Mouse (Mus musculus) bone marrow, adult 2 months (tissue): ENCODE measurements at regions not wholly inside any gene's neighbourhood (a gene's known extent, or its start where the extent isn't known, plus 50 kb on each side); places are given as distances from the start of the nearest gene placed in this dataset.

Source experiments
- H3K27ac ChIP-seq: fragments of 200-500 bp; 2 replicates; pipeline ENCODE4 v1.5.1; 2012; ENCODE audit warnings: low read depth, mild to moderate bottlenecking, control low read depth, inconsistent platforms, low read length; ENCODE audit not compliant: control insufficient read depth, poor library complexity, insufficient read depth
- H3K4me1 ChIP-seq: fragments of 200-500 bp; 2 replicates; pipeline ENCODE4 v1.6.1; 2011; ENCODE audit warnings: low read length; ENCODE audit not compliant: control insufficient read depth, insufficient read depth
- H3K4me3 ChIP-seq: fragments of 200-500 bp; replicated peaks from 2 replicates; pipeline ENCODE3; 2011; ENCODE audit warnings: mild to moderate bottlenecking, low read depth, low read length, control low read depth; ENCODE audit not compliant: control insufficient read depth
- CTCF ChIP-seq: fragments of 200-500 bp; IDR thresholded peaks from 2 replicates; pipeline ENCODE4 v1.5.1; 2011; ENCODE audit warnings: low read length, control low read depth; ENCODE audit not compliant: control insufficient read depth, insufficient read depth
- POLR2A ChIP-seq: fragments of 200-500 bp; IDR thresholded peaks from 2 replicates; pipeline ENCODE4 v1.6.1; 2011; ENCODE audit warnings: low read depth, mild to moderate bottlenecking, control low read depth, low read length, borderline replicate concordance; ENCODE audit not compliant: control insufficient read depth
- WGBS: fragments of 180-500 bp; shearing (Covaris S2); methylation state at CpG from one replicate; pipeline ENCODE4 v1.1.7; 2018; 5-methylcytosine and 5-hydroxymethylcytosine counted together

DNA sequence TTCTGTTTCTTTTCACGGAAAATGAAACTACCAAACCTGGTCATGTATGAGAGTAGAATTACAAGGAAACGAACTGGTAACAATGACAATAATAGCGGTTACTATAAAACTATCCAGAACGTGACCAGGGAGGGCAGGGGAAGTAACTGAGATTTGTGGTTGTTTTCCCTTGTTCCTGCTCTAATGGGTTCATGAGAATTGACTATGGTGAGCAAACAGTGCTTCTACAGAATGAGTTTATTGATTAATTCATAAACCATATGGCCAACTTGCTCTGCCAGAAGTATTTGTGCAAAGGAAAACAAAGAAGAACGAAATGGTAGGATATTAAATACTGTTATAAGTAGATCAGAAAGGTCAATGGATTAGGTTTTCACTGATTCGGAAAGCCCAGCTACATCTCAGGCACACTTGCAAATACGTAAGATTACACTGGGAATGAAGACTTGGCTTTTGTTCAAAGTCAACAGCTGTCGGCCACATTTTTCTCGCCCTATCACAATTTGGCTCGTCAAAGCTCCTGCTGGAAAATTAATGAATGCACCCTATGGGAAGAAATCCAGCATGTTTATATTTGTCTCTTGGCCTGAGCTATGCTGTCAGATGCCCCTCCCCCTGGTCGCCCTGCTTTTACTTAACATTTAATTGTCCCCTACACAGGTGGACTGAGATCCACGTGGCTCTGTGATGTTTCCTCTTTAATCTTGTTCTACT is 73.6 kb upstream of the Tent5a start:
- TF ChIP-seq POLR2A (no peak), CTCF (no peak)

DNA sequence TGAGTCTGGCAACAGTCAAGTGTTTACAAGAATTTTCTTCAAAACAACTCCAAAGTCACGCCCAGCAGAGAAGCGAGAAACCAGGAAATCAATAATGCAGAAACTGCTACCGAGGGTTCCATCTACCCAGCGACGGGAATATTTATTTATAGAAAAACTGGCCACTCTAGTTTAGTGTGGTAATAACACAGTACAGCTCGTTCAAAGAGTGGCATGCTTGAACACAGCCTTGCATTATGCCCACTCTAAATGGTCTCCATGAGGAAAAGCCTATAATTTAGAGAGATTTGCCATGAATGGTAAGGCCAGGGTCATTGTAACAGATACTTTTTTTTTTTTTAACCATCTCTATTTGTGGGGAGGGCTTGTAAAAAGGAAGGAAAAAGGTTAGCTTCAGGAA is 67.8 kb upstream of the Tent5a start:
- no peak for TF ChIP-seq POLR2A
- no peak for TF ChIP-seq CTCF
- no peak overlapping the region for H3K4me3 ChIP-seq
- no peaks in the 10 kb centered on the region for H3K4me1 ChIP-seq
- no peak overlapping the region for H3K27ac ChIP-seq
- 38% methylated on average over 6 of the region's 6 CpGs for WGBS

More for the DNA sequence above, 73.6 kb upstream of the Tent5a start:
- Histone ChIP-seq H3K4me3 (no peak overlapping the region), H3K4me1 (no peaks in the 10 kb centered on the region), H3K27ac (no peak overlapping the region)
- WGBS = 68% methylated on average over 12 of the region's 12 CpGs

DNA sequence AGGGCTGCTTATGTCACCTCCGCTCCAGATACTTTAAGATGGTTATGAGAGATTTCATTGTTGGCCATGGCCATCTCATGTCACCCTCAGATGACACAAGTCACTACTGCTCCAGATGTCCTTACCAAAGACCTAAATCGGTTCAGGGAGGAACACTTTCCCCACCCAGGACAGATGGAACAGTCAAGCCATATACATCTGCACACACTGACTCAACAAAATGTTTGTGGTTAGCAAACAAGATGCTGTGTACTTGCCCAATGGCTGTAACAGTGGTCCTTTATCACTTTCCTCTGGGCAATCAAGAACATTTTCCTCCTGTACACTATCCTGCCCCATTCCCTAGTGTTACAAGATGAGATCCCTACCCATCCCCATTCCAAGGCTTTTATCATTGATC is 64.1 kb upstream of the Tent5a start:
- no peak overlapping the region for H3K27ac ChIP-seq
- TF ChIP-seq POLR2A (no peak), CTCF (no peak)
- no peaks in the 10 kb centered on the region for H3K4me1 ChIP-seq
- no peak overlapping the region for H3K4me3 ChIP-seq
- WGBS = 53% methylated on average over 2 of the region's 2 CpGs

- Histone ChIP-seq H3K4me3 (no peak overlapping the region), H3K27ac (no peak overlapping the region), H3K4me1 (no peaks in the 10 kb centered on the region)
- WGBS = 37% methylated on average over 7 of the region's 7 CpGs
- no peak for TF ChIP-seq POLR2A
- TF ChIP-seq CTCF = no peak
Observed at GRCm38 (mm10) chr9:85388775-85389393, 61.7 kb upstream of the Tent5a start.

- Histone ChIP-seq H3K4me1 (no peaks in the 10 kb centered on the region), H3K27ac (no peak overlapping the region), H3K4me3 (no peak overlapping the region)
- 87% methylated on average over 2 of the region's 2 CpGs for WGBS
- TF ChIP-seq CTCF (no peak), POLR2A (no peak)
Observed at GRCm38 (mm10) chr9:85382413-85382812, 55.3 kb upstream of the Tent5a start.

DNA sequence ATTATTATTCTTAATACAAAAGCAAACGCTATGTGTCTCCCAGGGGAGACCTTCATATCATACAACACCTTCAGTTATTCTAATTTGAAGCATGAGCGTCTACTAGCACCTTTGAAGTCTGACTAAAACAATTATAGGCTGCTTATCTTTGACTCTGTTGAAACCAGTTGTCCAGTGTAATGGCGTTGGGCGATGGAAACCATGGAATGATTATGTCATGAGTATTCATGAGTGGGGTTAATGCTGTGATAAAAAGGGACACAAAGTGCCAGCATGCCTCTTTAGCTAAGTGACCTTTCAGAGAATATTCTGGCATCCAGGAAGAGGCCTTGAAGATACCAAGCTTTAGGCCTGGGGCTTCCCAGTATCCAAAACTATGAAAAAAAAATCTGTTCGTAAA is 53.6 kb upstream of the Tent5a start:
- Histone ChIP-seq H3K4me1 (no peaks in the 10 kb centered on the region), H3K27ac (no peak overlapping the region), H3K4me3 (no peak overlapping the region)
- TF ChIP-seq POLR2A (no peak), CTCF (no peak)
- 88% methylated on average over 5 of the region's 5 CpGs for WGBS

DNA sequence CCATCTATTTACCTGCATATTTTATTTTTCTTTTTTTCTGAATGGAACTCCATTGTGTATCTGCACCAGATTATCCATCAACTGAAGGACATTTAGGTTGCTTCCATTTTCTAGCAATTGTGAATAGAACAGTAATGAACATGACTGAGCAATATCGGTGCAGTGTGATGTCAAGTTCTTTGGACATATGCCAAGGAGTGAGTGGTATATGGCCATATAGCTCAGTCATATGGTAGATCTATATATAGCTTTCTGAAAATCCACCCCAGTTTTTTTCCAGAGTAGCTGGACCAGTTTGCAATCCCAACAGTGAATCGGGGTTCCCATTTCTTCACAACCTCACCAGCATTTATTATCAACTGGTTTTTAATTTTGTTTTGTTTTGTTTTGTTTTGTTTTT is 52.0 kb upstream of the Tent5a start:
- Histone ChIP-seq H3K4me3 (no peak overlapping the region), H3K27ac (no peak overlapping the region), H3K4me1 (no peaks in the 10 kb centered on the region)
- 78% methylated on average over 2 of the region's 2 CpGs for WGBS
- no peak for TF ChIP-seq CTCF
- no peak for TF ChIP-seq POLR2A
